Mouse (Mus musculus): ENCODE measurements around the gene Arhgef17. TPM values are rescaled to one million over a fixed set of nuclear protein-coding genes. Genes with fewer than 3 reads are reported as not detected.
A peak's percentile ranks its signal among the peaks of the same experiment; 100 is the strongest.

Arhgef17 gene
- polyA plus RNA-seq, 1 experiment from 2014 or later = 14.6 TPM

DNA sequence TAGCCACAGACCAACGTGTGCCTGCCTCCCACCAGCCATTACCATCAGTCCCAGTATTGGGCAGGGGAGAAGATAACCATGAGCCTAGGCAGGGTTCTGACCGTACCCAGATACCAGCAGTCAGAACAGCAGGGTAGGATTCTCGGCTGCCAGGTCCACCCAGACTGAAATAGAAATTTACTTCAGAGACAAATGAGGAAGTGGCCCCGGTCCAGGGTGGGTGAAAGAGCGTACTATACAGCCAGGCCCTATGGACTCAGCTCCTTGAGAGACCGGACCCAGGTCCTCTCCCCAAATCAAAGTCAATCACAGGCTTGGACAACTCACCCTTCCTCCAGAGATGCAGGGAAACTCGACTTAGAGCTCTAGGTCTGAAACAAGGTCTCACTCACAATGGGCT is 29.2 kb upstream of the Arhgef17 start:
- ATAC-seq (ENCODE audit: low FRiP score, low read depth) = no peak
- Histone ChIP-seq H3K4me1 (replicated peaks) (no peaks in the 10 kb centered on the region), H3K27me3 (no peaks in the 10 kb centered on the region), H3K4me2 (no peak overlapping the region), H3K9ac (no peak overlapping the region), H3K4me3 (no peak overlapping the region), H3K9me3 (no peaks in the 10 kb centered on the region), H3K27ac (replicated peaks) (no peak overlapping the region), H3K36me3 (no peaks in the 10 kb centered on the region)
- 79% methylated on average over 7 of the region's 7 CpGs for WGBS

DNA sequence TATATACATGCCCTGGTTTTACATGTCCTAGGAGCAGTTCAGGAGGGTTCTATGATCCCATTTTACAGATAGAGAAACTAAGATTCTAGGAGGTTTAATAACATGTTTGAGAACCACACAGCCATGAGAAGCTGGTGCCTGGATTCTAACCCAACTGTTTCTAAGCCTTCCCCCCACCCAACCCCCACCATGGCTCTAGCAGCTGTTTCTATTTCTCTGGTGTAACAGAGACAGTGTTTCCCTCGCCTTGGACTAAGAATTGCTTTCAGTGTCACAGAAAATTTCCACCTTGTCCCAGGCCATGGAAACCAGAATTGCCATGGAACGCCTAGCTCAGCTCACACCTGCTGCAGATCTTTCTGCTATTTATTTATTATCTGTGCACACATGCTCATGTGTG is 28.6 kb upstream of the Arhgef17 start:
- WGBS = 79% methylated on average over 2 of the region's 2 CpGs
- no peaks in the 10 kb centered on the region for H3K36me3 ChIP-seq
- no peaks in the 10 kb centered on the region for H3K9me3 ChIP-seq
- H3K27me3 ChIP-seq = no peaks in the 10 kb centered on the region
- H3K27ac ChIP-seq (replicated peaks) = no peak overlapping the region
- no peak overlapping the region for H3K4me3 ChIP-seq
- no peak overlapping the region for H3K4me2 ChIP-seq
- no peak for ATAC-seq (ENCODE audit: low FRiP score, low read depth)
- H3K9ac ChIP-seq = no peak overlapping the region
- no peaks in the 10 kb centered on the region for H3K4me1 ChIP-seq (replicated peaks)

DNA sequence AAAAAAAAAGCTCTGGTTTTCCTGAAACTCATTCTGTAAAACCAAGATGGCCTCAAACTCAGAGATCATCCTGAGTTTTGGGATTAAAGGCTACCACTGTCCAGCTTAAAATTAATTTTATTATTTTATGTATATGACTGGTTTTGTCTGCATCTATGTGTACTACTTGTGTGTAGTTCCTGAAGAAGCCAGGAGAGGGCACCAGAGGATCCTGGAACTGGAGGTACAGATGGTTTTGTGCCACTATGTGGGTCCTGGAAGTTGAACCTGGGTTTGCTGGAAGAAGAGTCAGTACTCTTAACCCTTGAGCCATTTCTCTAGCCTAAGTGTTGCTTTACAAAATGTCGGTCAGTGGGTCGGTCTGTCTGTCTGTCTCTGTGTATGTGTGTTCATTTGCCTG is 26.5 kb upstream of the Arhgef17 start:
- H3K36me3 ChIP-seq = no peaks in the 10 kb centered on the region
- H3K4me2 ChIP-seq = no peak overlapping the region
- no peaks in the 10 kb centered on the region for H3K9me3 ChIP-seq
- no peaks in the 10 kb centered on the region for H3K27me3 ChIP-seq
- H3K4me1 ChIP-seq (replicated peaks) = no peaks in the 10 kb centered on the region
- no peak overlapping the region for H3K9ac ChIP-seq
- ATAC-seq (ENCODE audit: low FRiP score, low read depth) = no peak
- H3K4me3 ChIP-seq = no peak overlapping the region
- WGBS = 93% methylated on average over 2 of the region's 2 CpGs
- H3K27ac ChIP-seq (replicated peaks) = no peak overlapping the region

DNA sequence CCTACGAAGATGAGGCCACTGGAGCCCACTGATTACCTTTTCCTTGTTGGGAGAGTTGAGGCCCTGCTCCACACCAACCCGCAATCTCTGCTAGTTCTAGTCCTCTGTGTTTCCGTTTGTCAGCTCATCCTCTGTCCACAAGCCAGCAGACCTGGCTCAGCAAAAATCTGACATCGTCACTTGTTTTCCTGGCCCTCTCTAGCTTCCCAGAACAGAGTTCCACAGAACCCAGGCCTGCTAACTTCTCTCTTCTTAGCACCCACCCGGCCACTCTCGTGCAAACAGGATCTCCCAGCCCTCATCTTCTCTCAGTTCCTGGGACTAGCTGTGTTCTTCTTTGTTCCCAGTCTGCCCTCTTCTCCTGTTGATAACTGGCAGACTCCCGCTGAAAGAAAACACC is 20.8 kb upstream of the Arhgef17 start:
- 88% methylated on average over 7 of the region's 7 CpGs for WGBS
- H3K27ac ChIP-seq (replicated peaks) = no peak overlapping the region
- no peak overlapping the region for H3K4me2 ChIP-seq
- H3K36me3 ChIP-seq = no peaks in the 10 kb centered on the region
- no peaks in the 10 kb centered on the region for H3K27me3 ChIP-seq
- no peak overlapping the region for H3K4me3 ChIP-seq
- H3K9me3 ChIP-seq = no peaks in the 10 kb centered on the region
- H3K9ac ChIP-seq = no peak overlapping the region
- no peak for ATAC-seq (ENCODE audit: low FRiP score, low read depth)
- no peaks in the 10 kb centered on the region for H3K4me1 ChIP-seq (replicated peaks)

DNA sequence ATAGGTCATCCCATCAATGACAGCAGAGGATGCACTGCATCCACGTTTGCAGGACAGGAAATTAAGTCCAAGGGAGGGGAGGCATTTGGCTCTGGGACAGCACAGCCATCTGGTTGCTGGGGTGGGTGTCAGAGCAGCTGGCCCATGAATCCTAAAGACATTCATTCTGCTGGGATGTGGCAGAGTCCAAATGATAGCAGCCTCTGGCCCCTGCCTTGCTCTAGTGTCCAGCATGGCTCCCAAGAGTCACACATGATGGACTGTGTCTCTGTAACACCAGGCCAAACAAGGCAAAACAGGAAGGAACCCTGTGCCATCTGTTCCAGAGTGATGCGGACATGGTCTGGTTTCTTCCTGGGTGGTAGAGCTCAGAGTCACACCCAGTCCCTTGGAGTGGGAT is 20.0 kb upstream of the Arhgef17 start:
- H3K4me3 ChIP-seq = no peak overlapping the region
- H3K4me2 ChIP-seq = no peak overlapping the region
- ATAC-seq (ENCODE audit: low FRiP score, low read depth) = 0 out of 2 replicates have a peak, but pooled peaks have one; percentile 42
- H3K4me1 ChIP-seq (replicated peaks) = no peaks in the 10 kb centered on the region
- H3K36me3 ChIP-seq = no peaks in the 10 kb centered on the region
- H3K9me3 ChIP-seq = no peaks in the 10 kb centered on the region
- no peaks in the 10 kb centered on the region for H3K27me3 ChIP-seq
- no peak overlapping the region for H3K9ac ChIP-seq
- WGBS = 46% methylated on average over 2 of the region's 2 CpGs
- no peak overlapping the region for H3K27ac ChIP-seq (replicated peaks)

DNA sequence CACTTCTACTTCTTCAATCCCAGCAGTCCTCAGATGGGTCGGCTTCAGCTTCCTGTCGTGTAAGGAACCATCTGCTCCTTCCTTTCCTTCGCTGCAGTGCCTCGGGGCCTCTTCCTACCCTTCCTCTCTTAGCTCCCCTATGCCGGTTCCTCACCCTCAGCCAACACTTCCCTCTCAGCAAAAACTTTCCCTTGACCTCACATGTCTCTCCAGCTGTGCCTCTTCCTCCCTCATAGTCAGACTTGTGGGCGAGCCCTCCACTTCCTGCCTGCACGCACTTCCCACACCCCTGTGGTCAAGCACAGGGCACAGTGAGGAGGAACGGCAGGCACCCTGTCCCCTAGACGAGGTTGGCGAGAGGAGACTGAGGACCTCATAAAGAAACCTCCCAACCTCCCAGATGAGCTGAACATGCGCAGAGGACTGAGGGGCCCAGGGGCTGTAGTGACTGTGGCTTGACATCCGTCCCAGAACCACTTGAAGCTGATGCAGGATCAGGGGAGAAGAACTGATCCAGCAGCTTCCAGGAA is 18.6 kb upstream of the Arhgef17 start:
- Histone ChIP-seq H3K27ac (replicated peaks) (no peak overlapping the region), H3K27me3 (no peaks in the 10 kb centered on the region), H3K9ac (no peak overlapping the region), H3K4me1 (replicated peaks) (no peaks in the 10 kb centered on the region), H3K4me2 (no peak overlapping the region), H3K36me3 (no peaks in the 10 kb centered on the region), H3K9me3 (no peaks in the 10 kb centered on the region), H3K4me3 (no peak overlapping the region)
- no peak for ATAC-seq (ENCODE audit: low FRiP score, low read depth)
- WGBS = 69% methylated on average over 12 of the region's 12 CpGs

DNA sequence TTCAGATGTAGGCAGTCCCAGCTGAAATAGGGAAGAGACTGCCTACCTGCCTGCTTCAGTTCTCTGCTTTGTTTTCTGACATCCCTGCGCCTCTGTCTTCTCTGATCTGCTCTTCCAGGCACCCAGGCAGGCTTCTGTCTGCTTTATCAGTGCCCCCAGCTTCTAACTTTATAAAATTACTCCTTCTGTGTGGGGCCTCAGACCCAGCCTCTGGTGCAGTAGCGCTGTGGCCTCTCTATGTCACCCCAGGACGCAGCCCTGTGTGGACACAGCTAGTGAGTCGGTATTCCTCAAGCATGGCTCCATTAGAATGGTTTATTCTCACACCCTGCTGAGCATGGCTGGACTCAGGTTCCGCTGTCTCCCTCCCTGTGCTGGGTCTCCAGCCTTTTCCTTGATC is 18.1 kb upstream of the Arhgef17 start:
- H3K27me3 ChIP-seq = no peaks in the 10 kb centered on the region
- no peak for ATAC-seq (ENCODE audit: low FRiP score, low read depth)
- H3K4me3 ChIP-seq = no peak overlapping the region
- no peaks in the 10 kb centered on the region for H3K36me3 ChIP-seq
- H3K9ac ChIP-seq = no peak overlapping the region
- no peak overlapping the region for H3K27ac ChIP-seq (replicated peaks)
- no peaks in the 10 kb centered on the region for H3K4me1 ChIP-seq (replicated peaks)
- H3K9me3 ChIP-seq = no peaks in the 10 kb centered on the region
- no peak overlapping the region for H3K4me2 ChIP-seq
- whole genome bisulfite sequencing = 62% methylated on average over 5 of the region's 5 CpGs

DNA sequence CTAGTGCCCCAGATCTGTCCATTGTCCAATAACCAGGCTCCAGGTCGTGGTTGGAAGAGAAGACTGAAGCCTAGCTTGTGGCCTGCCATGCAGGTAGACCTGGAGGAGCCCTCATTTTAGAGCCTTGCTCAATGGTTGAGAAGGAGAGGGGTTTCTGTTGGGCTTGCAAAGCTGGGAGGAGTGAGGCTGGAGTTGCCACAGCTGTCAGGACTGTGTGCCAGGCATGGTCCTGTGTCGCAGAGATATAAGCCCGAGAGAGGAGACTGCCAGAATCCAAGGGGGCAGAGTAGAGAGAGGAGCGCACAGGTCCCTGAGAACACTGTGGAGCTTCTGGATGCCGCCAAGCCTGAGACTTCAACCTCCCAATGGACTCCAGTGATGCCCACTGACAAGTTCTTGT is 12.8 kb upstream of the Arhgef17 start:
- 0 out of 2 replicates have a peak, but pooled peaks cover 4% of the 10 kb centered on the region for H3K27me3 ChIP-seq
- H3K4me1 ChIP-seq (replicated peaks) = peaks cover 20% of the 10 kb centered on the region
- 74% methylated on average over 5 of the region's 5 CpGs for WGBS
- ATAC-seq (ENCODE audit: low FRiP score, low read depth) = no peak
- H3K27ac ChIP-seq (replicated peaks) = no peak overlapping the region
- no peaks in the 10 kb centered on the region for H3K36me3 ChIP-seq
- no peak overlapping the region for H3K4me2 ChIP-seq
- H3K9ac ChIP-seq = no peak overlapping the region
- H3K9me3 ChIP-seq = no peaks in the 10 kb centered on the region
- H3K4me3 ChIP-seq = no peak overlapping the region

DNA sequence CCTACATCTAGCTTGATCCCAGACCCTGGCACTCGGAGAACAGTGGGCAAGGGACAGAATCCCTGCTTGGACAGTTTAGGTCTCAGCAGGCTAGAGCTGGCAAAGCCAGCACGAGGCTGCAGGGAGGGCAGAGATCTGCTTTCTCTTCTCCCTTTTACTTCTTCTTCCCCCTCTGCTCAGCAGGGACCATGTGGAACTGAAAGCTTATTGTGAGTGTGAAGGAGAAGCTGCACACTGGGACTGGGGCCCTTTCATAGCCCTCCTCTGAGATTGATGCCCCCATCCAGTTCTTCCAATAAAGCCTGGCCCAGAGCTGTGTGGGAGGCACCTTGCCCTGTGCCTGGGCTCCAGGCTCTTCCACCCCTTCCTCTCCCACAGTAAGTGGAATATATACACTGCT is 12.4 kb upstream of the Arhgef17 start:
- Histone ChIP-seq H3K27ac (replicated peaks) (no peak overlapping the region), H3K4me2 (no peak overlapping the region), H3K9ac (no peak overlapping the region), H3K36me3 (no peaks in the 10 kb centered on the region), H3K9me3 (no peaks in the 10 kb centered on the region), H3K4me1 (replicated peaks) (peaks cover 20% of the 10 kb centered on the region), H3K4me3 (no peak overlapping the region), H3K27me3 (0 out of 2 replicates have a peak, but pooled peaks cover 4% of the 10 kb centered on the region)
- 50% methylated on average over 2 of the region's 2 CpGs for WGBS
- no peak for ATAC-seq (ENCODE audit: low FRiP score, low read depth)

DNA sequence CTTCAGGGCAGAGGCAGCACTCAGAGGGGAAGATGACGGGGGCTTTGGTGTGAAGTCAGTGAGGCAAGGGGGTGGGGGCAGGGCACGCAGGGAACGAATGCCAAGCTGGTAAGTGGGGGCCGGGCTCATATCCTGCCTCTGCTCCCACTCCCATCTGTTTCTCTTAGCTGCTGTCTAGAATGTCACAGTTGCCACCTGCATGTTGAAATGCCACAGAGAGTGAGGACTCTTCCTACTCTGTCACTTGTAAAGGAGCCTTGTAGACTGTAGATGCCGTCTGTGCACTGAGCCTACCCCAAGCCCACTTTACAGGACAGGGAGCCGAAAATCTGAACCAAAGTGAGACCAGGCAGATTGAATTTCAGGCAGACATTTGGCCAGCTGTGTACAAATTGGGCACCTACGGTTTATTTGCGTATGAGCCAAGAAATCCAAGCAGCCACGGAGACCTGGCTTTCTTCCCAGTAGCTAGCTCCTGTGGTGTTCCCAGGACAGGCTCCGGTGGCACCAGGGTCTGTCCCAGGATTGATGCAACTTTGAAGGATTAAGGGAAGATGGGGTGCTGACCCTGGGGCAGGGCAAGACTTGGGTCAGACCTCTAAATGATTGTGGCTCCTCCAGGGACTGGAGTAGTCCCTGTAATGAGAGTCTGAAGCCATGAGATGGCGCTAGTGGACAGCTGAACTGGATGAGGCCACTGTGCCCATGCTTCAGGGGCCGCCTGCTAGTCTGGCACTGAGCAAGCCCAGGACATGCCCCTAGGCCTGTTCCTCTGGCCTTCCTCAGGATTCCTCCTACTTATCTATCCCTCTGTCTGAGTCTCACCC is 11.1 kb upstream of the Arhgef17 start:
- peak overlapping the region; percentile 64 for H3K27ac ChIP-seq (replicated peaks)
- no peaks in the 10 kb centered on the region for H3K9me3 ChIP-seq
- H3K9ac ChIP-seq = no peak overlapping the region
- no peak overlapping the region for H3K4me2 ChIP-seq
- H3K4me1 ChIP-seq (replicated peaks) = peaks cover 20% of the 10 kb centered on the region
- 41% methylated on average over 12 of the region's 12 CpGs for WGBS
- H3K4me3 ChIP-seq = no peak overlapping the region
- ATAC-seq (ENCODE audit: low FRiP score, low read depth) = peak; percentile 64
- H3K36me3 ChIP-seq = no peaks in the 10 kb centered on the region
- H3K27me3 ChIP-seq = 0 out of 2 replicates have a peak, but pooled peaks cover 4% of the 10 kb centered on the region

DNA sequence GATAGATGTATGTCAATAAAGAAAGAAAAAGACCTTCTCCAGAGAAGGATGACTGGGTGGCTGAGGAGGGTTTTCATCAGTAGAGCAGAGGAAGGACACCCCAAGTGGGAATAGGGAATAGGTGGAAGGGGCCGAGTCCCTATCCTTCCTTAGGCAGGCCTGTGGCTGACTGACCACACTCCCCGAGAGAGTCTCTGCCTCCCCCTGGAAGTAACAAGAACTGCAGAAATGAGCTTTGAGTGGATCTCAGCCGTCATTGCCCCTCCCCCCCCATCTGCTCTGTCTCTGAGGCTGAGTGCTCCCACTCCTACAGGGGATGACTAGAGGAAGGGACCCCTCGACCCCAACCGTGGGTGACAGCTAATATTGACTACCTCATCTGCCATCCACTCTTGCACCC is 9.3 kb upstream of the Arhgef17 start:
- H3K9ac ChIP-seq = no peak overlapping the region
- no peak overlapping the region for H3K4me2 ChIP-seq
- no peak overlapping the region for H3K27ac ChIP-seq (replicated peaks)
- H3K36me3 ChIP-seq = no peaks in the 10 kb centered on the region
- H3K4me1 ChIP-seq (replicated peaks) = peaks cover 20% of the 10 kb centered on the region
- no peak overlapping the region for H3K4me3 ChIP-seq
- no peak for ATAC-seq (ENCODE audit: low FRiP score, low read depth)
- H3K9me3 ChIP-seq = no peaks in the 10 kb centered on the region
- 43% methylated on average over 5 of the region's 5 CpGs for WGBS
- H3K27me3 ChIP-seq = 0 out of 2 replicates have a peak, but pooled peaks cover 4% of the 10 kb centered on the region

DNA sequence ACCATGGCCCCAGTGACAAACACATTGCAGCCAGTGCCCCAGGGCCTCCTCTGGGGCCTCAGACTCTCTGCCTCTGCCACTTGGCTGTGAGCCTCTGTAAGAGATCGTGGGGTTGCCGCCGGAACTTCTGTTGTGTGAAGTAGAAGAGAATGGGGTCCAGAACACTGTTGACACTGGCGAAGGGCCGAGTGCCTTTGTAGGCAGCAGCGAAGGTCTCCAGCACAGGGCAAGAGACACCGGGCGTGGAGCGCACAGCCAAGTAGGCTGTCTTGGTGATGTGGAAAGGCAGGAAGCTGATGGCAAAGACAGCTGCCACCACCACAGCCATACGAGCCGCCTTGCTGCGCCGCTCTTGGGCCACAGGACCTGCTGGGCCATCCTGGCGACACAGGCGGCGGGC is 6.2 kb upstream of the Arhgef17 start:
- Histone ChIP-seq H3K4me3 (no peak overlapping the region), H3K36me3 (no peaks in the 10 kb centered on the region), H3K9me3 (no peaks in the 10 kb centered on the region), H3K9ac (no peak overlapping the region), H3K27me3 (peaks cover 6% of the 10 kb centered on the region), H3K4me2 (no peak overlapping the region), H3K27ac (replicated peaks) (no peak overlapping the region), H3K4me1 (replicated peaks) (peaks cover 7% of the 10 kb centered on the region)
- 83% methylated on average over 16 of the region's 16 CpGs for WGBS
- no peak for ATAC-seq (ENCODE audit: low FRiP score, low read depth)
